Mouse (Mus musculus) 416B (cell line): ENCODE results near the gene Sgk1.

Experiments used
- DNase-seq: peaks from one replicate; pipeline ENCODE4 v3.0.0; 2011; ENCODE audit warnings: low read depth

Sgk1 gene

DNA sequence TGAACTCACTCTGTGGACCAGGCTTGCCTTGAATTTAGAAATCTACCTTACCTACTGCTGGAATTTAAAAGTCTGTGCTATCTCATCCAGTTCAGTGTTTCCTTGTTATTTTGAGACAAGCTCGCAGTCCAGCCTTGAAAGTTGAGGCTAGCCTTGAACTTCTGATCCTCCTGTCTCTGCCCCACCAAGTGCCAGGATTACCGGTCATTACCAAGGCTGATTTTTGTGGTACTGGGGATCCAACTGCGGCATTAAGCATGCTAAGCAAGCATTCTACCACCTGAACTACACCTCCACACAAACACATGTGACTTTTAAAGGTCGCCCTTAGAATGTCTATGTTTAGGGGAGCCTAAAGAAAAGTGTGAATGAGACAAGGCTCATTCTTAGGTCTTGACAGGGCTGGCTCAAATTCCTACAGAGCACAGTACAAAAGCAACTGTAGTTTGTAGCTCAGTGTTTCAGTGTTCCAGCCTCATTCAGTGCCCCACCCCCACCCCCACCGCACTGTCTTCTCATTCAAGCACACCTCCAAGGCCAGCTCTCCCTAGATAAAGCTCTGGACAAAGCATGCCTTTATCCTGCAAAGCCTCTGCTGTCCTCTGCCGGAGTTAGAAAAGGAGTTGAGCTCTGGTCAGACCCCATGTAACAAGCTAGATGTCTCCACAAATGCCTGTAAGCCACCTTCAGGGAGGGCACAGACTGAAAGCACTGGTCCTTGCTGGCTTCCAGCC is 36.2 kb downstream of the Sgk1 start:
- no peak for DNase-seq

DNA sequence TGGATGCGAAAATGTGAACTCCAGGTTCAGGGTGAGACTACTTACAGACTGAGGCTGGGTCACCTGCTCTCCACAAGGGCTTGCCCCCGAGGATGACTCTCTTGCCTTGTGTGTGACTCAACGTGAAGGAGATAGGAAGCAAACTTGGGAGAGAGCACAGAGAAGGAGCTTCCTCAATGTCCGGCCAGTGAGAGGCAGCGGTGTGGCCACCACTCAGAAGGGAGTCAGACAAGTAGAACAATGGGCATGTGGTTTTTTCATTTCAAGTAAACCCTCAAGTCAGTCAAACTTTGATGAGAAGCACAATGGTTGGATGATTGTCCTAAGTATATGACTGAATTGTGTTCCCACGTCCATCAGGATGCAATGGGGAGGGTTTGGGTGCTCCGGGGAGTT is 36.8 kb downstream of the Sgk1 start:
- DNase-seq, result no peak

DNA sequence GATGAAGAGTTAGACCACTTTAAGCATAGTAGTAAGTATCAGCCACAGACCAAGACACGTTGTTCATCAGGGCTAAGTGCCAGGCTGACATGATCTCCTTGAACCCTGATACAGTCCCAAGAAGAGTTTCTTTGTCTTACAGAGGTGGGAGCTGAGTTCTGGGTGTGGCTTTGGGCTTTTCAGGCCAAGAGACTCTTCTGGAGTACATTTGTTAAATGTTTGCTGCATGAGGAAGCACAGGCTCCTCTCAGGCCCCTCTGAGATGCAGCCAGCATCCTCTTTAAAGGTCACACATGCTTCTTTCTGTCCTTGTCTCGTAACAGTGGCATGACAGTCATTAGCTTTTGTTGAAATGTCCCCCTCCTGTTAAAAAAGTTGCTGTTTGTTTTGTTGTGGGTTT is 38.6 kb downstream of the Sgk1 start:
- no peak for DNase-seq

DNA sequence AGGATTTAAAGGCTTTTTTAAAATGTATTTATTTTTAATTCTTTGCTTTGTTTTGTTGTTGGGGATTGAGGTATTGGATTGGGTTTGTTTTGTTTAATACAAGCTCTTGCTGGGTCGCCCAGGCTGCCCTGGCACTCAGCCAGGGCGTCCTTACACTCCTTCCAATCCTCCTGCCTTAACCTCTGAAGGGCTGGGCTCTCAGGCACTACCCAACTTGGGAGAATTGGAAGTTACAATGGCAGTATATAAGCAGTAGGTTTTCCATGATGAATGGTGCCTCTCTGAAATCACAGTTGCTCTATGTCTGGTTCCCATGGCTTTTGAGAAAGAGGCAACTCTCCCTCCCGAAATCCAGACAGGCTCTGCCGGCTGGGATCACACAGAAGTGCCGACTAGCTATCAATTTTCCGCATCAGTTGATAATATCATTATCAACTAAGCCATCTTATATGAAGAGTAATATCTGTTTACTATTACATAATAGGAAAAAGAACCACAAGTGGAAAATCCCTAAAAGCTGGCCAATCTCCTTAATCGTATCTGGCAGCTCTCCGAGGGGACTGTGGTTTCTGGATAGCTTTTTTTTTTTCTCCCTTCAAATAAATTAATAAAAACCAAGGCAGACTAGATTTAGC is 40.8 kb downstream of the Sgk1 start:
- DNase-seq, result no peak

DNA sequence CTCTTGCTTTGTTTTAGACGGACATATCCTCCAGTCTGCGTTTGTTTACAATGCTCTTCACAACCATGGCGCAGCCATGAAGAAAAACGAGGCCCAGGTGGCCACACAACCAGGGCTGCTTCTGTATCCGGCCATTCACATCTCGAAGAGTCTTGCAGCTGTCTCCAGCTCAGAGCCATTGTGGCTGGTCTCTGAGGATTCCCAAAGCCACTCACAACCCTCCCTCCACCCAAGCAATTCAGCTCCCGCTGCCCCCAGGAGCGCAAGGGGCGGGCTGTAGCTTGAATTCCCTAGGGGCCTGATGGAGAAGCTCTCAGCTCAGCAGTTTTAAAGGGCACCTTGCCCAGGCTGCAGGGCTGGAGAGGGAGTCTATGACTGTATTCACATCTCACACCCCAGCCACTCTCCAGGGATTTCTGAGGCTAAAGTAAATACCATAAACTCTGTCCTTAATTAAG is 41.5 kb downstream of the Sgk1 start:
- no peak for DNase-seq

DNA sequence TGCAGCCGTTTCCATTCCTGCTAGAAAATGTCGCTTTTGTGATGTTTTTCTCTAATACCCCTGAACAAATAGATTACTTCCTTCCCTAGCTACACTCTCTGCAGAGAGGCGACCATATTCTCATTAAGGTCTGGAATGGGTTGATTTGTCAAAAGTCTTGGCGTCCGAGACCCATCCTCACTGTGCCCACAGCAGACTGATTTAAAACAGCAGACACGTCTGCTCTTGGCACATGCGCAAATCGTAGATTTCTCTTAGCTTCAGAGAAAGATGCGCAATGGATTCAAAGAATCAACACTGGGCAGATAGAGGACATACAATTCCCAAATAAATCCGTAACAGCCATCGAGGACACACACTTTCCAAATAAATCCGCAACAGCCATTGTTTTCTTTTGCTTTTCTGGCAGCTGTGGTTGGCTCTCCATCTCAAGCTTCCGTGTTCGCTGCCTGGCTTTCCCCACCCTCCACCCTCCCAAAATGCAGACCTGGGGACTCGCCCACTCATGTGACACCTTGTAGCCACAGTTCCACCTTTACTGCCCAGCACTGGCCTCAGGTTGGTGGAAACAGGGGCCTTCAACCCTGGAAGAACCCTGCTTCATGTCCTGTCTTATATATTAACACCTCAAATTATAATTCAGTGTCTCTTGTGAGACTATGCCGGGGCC is 42.2 kb downstream of the Sgk1 start:
- DNase-seq, result no peak

DNA sequence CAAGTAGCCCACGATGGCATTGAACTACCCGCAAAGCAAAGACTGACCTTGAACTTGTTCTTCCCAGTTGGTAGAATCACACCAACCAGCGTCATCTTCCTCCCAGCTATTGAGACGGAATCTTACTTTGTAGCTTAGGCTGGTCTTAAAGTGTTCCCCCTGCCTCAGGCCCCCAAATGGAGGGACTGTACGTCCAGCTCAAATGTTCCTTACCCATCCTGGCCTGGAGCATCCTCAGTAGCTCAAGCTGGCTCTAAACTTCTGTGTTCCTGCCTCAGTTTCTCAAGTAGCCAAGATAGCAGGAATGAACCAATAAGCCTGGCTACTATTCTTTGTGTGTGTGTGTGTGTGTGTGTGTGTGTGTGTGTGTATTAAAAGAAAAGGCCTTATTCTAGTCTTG is 45.0 kb downstream of the Sgk1 start:
- DNase-seq, result no peak

DNA sequence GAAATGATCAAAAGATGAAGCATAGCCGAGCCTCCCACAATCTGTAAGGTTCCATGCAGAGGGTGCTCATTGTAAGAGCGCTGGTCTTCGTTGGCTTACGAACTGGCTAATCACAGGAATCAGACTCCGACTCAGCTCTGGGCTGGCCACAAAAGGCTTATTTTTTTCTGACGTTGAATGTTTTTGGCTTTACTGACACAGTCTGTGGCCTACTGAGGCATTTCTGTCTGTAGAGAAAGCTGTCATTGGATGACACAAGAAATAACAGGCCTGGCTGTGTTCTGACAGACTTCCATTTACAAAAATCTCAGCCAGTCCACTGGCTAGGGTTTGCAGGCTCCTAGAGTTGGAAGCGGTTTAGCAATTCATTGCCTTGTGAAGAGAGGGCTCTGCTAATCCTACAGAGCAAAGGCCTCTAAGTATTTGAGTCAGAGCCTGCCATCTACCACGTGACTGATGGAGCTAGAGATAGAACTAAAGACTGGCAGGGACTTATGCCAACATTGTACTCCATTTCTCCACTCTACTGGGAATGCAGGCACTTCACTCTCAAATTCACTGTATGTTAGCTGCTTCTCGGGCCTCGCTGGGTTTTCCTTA is 48.9 kb downstream of the Sgk1 start:
- no peak for DNase-seq

DNA sequence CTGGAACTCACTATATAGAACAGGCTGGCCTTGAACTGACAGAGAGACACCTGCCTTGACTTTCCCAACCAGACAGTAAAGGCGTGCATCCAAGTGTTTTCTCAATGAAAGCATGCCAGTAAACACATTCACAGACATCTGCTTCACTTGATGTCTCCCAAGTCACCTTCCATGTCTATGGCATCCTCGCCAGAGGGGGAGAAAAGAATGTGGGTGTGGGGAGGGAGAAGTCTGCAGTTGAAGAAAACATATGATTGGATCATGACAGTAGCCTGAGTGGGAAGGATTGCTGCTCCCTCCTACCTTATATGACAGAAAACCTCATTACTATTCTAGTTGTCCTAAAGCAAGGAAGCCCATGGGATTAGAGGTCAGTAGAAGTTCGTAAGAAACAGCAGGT is 50.8 kb downstream of the Sgk1 start:
- no peak for DNase-seq

DNA sequence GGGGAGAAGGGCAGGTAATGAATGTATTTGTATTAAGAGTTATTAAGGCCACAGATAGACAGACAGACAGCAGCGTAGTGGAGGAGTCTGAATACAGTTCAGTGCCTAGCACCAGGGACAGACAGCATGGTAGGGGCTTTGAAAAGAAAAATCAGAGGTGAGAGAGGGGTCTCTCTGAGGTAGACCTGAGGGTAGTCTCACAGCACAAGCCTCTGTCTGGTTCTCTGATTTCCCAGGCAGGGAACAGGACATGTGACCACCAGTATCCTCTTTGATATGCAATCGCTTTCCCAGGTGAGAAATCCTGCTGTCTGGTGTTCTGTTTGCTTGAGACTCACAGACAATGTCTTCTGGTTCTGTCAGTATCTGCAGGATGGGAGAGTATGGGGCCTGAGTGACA is 52.8 kb downstream of the Sgk1 start:
- DNase-seq, result no peak

DNA sequence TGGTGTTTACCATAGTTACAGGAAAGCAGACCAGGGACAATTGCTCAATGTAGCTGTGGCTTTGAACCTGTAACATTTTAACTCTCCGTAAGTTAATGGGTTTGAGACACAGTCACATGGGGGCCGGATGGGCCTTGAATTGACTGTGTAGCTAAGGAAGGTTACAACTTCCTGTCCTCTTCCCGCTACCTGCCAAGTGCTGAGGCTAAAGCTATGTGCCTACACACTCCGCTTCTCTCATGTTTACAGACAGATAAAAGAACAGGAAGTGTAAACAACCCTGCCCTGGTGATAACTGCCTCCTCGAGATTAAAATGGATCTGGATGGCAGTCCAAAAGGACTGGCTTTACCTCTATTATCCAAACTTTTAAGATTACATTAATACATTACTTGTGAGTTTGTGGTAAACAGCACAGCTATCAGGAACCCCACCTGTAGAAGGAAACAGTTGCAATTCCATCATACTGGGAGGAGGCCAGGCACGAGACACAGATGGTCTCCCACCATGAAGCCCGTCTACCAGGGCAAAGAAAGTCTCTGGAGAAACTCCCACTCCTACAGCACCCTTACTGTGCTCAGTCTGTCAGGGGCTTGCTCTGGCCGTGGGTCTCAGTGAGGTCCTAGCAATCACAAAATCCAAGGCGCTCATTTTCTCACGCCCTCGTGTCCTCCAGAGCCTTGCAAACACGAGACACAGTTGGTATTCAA is 54.7 kb downstream of the Sgk1 start:
- no peak for DNase-seq

DNA sequence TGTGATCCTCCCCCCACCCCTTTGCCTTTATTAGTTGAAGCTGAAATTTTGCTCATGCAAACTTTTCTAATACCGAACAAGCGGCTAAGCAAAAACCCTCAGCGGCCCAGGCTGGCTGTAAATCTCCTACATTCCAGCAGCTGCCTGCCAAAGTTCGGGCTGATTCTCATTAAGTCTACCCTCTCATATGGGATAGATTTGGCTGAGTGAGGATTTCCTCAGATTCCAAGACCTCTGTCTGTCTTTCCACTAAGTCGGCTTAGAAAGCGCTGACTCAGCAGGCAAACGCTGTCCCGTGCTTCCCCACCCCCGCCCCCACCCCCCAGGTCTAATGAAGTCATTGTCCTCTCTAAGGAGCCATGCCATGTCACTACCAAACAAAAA is 55.2 kb downstream of the Sgk1 start:
- DNase-seq, result no peak

DNA sequence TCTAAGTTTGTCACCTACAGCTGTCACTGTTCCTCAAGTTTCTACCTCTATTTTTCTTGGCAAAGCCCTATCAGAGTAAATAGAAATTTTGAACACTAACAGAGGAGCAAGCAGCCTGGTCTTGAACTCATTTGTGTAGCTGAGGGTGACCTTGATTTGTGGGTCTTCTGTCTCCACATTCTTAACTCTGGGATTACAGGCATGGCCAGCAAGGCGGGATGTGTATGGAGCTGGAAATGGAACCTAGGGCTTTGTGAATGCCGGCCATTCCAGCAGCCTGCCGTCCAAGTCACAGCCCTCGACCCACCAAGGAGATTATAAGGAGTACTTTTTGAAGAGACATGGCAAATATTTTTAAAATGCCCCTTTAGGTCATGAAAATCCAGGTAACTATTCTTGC is 56.2 kb downstream of the Sgk1 start:
- no peak for DNase-seq

DNA sequence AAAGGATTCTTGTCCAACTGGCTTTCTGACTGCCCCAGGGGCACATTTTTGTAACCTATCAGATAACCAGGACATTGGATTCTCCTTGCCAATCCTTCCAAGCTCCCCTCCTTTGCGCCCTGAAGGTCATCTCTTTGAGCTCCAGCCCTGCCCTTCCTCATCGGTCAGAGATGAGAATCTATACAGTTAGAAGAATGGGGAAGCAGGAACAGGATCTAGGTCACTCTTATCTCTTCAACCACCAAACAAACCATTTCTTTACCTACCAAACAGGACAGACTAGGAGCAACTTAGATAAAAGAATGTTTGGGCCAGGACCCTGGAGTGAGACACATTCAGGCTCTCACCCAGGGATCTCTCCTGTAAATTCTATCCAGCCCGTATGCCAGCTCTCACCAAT is 59.3 kb downstream of the Sgk1 start:
- DNase-seq, result peak; percentile 22

DNA sequence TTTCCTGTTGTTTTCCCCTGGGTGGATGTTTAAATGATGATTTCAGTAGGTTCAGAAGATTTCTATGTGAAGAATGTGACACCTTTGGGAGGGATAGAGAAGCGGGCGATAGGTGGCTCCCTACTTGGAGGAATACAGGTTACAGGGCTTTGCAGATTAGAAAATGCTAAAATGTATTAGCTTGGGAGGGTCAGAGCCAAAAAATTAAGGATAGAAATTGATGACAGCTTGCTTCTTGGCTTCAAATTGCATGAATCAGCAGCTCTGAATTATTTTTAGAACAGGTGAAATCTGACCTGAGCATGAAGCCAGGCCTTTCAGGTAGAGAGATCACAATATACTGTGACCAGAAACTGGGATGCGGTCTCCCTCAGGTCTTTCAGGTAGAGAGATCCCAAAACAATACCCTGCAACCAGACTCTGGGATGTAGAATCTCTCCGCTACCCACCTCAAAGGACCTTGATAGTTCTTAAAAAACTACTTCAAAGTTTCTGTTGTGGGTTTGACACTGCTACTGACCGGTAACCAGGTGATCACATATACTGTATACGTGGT is 61.2 kb downstream of the Sgk1 start:
- DNase-seq, result no peak

DNA sequence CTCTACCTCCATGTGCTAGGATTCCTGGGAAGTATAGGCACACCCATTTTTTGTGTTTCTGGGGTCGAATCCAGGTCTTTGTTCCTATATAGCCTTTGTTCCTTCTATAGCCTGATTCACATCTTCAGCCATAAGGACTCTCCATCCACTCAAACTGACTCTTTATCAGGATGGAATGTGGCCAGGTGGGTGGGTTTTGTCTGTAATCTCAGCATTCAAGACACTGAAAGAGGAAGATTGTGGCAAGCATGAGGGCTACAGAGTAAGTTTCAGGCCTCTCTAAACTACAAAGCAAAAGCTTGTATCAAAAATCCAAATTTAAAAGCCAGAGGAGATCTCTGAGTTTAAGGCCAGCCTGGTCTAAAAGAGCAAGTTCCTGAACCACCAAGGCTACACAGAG is 63.2 kb downstream of the Sgk1 start:
- no peak for DNase-seq

DNA sequence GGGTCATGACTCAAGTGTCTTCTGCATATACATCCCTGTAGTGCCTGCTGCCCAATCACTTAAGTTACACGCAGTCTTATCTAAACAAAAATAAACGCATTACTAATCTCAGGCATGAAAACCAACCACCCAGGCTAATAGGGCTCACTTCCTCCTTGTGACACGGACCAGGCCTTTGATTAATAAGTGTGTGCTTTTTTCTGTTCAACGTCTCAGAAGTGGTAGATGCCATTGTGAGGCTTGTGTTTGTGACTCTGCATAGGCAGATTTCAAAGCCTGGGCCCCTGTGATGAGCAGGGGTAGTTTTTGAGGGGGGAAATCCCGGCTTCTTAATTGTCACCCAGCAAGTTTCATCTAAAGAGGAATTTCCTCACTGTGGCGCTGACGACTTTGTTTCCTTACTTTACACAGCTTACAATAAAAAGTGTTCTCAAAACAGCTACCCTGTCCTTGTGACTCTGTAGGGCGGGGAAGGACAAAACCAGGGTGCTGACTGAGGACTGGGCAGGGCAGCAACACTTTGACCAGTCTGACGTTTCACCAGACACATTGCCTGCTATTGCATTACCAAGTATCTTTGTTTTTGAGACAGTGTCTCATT is 64.9 kb downstream of the Sgk1 start:
- no peak for DNase-seq

DNA sequence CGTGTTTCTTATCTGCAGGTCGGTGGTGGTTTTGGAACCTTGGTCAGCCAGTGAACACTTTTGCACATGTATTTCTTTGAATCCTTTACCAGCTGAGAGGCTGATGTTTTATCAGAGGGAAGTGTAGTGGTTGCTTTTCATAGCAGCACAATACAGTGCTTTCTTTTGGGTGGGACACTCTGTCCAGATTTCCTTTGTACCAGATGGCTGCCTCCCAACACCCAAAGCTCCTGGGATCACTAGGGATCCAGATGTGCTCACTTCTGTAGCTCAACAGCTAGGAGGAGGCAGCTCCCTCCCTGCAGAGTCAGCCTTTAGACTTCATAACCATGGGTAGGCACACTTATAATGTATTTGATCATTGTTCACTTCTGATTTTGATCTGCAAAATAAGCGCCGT is 70.5 kb downstream of the Sgk1 start:
- DNase-seq, result no peak

DNA sequence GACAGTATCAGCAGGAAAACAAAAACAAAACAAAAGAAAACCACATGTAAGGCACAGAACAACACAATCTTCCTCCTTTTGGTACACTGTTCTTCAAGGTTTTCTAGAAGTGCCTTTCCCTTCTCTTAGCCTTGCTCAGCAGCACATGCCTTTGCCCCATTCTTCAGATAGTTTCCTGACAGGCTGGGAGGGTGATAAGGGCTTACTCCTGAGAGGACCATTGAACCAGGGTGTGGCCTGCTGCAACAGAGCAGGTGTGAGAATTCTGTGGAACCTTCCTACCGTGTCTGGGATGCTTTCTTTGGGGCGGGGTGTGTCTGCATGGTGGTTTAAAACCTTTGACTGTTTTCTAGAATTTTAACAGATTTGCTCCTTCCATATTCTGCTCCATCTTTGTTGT is 79.1 kb downstream of the Sgk1 start:
- DNase-seq, result no peak

DNA sequence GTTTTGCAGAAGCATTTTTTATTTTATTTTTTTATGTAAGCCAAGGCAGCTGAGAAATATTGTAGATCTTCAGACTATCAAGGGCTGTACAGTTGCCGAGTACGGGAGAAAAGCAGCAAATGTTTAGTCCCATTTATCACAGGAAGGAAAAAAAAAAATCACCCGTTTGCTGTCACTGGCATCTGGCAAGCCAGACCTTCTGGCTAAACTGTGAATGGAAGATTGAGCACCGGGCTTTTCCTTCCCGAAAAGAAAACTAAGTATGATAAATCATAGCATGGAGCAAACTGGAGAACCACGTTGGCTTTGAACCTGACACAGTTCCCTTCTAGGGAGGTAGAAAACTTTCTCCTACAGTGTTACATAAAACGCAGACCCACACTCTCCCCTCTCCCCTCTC is 81.0 kb downstream of the Sgk1 start:
- no peak for DNase-seq

DNA sequence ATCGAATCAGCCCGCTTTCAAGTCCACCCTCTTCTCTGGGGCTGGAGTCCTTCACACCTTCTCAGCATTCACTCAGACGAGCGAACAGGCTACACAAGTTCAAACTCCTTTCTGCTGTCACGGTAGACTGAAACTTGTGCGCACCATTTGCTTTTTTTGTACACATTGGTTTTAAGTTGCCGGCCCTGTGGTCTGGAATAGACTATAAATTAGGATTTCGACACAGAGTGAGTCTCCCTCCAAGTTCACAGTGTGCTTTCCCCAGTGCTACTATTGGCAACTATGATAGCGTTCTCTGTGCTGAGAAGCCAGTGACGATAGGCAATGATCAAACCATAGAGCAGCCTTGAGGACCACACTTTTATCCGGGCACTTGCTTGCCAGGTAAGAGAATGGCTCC is 91.7 kb downstream of the Sgk1 start:
- DNase-seq, result no peak

DNA sequence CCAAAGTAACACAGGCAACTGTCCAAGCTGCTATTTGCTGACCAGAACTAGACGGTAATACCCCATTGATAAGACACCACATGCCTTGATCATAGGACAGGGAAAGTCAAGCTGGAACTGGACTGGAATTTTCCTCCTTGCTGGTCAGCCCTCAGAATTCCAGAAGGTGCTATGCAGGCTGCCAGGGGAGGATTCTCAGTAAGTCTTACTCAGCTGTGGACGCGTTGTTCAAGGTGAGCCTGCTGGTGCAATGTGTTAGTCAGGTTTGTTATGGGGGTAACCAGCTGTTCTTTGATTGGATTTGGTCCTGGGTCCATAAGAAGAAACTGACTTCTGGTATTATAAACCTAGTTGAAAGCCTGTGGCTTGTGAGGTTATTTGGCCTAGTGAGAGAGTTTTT is 92.8 kb downstream of the Sgk1 start:
- DNase-seq, result no peak
